In genomic region chr19:5388588-5389242, GRCm38 (mm10) we compare ENCODE assay signal across 8 mouse cellular contexts. TPM values are rescaled to one million over a fixed set of nuclear protein-coding genes. Genes with fewer than 3 reads are reported as not detected.
DNase-seq lines count a peak whose midpoint lies in the region; ATAC-seq lines count a peak whose summit lies in the region.

TSS of gene Sart1 (minus strand) at chr19:5388703.

- intact Hi-C loops in gastrocnemius, postnatal 14 days (cut with DNase I; ENCODE audit: low total_unique reads), result no loop called here
- intact Hi-C loops in left cerebral cortex, postnatal 10 days (cut with DNase I), result loop anchor here (2.0 kb wide), 1 partner anchor 22 kb away; the partner anchor contains the start of genes Banf1 and Eif1ad

- ATAC-seq in inflammation-experienced regulatory T-cells, adult 6 months, result peak; percentile 86
- ATAC-seq in megakaryocyte-erythroid progenitor cell, adult 5-6 weeks (replicated peaks; ENCODE audit: low FRiP score, low TSS enrichment, poor library complexity, severe bottlenecking), result peak; percentile 85

- DNase-seq in adrenal gland, adult (ENCODE audit: inconsistent age in 2 of 2, low spot score in 1 of 2), result peak; percentile 97 to 98
- DNase-seq in embryo, embryonic 10.5 days (ENCODE audit: low spot score), result peak; percentile 98
- peak; percentile 96 for DNase-seq in gastrocnemius, postnatal 14 days
- DNase-seq in left cerebral cortex, postnatal 10 days (ENCODE audit: extremely low spot score in 1 of 2, low spot score in 2 of 2), result peak; percentile 95 to 98
- DNase-seq in right cerebral cortex, postnatal 25 days, result peak; percentile 96
- peak; percentile 94 to 95 for DNase-seq in urinary bladder, postnatal 4 days (ENCODE audit: low spot score in 2 of 2)

RNA-seq across cellular contexts. Expression of gene Sart1, which starts in this region (rescaled TPM):
- 10 to 100 TPM; 28.0 to 39.0 TPM for total RNA-seq in gastrocnemius, postnatal 14 days (2021)
- polyA plus RNA-seq in inflammation-experienced regulatory T-cells, adult 6 months (2017; shearing (Covaris generic)), result 10 to 100 TPM; 20.3 to 38.4 (median 27.8) TPM
- 10 to 100 TPM; 80.1 to 97.5 TPM for total RNA-seq in left cerebral cortex, postnatal 10 days (2021)
- total RNA-seq in megakaryocyte-erythroid progenitor cell, adult 5-6 weeks (2014; fragmentation: Nextera tagmentation), result 59.4 and 92.4 TPM in 2 replicates
- total RNA-seq in megakaryocyte-erythroid progenitor cell, adult 5-6 weeks (2017), result 82.3 and 123 TPM in 2 replicates

Comparison
In these comparisons a context has a peak if more than half of its experiments do, and no peak if none do; other contexts are left out.
1. Peak in every context shown above with its lines: DNase-seq and ATAC-seq.